Mouse (Mus musculus) CD8-positive naive resting alpha-beta T cell, adult 2 months (primary cell): ENCODE measurements around the gene Tmub2.

Source experiments
- DNase-seq, 2 experiments: peaks; one replicate each; pipeline ENCODE4 v3.0.0; 2022; ENCODE audit warnings: low read depth in 2 of 2, low spot score in 2 of 2

Gene Tmub2

DNA sequence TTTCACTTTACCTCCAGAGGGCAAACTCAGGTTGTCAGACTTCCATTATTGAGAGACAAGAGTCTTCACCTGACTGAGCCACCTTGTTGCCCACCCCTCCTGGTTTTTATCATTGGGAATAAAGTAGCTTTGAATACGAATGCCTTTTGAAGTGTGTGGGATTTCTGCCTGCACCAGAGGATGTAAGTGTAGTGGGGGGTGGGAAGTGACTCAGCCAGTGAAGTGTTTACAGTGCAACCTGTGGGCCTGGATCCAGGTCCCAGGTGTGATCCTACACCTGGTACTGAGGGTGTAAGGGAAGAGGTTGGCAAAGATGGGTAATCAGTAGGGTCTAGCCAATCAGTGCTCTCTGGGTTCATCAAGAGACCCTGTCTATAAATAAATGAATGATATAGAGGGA is 38.8 kb downstream of the Tmub2 start:
- no peak for DNase-seq

DNA sequence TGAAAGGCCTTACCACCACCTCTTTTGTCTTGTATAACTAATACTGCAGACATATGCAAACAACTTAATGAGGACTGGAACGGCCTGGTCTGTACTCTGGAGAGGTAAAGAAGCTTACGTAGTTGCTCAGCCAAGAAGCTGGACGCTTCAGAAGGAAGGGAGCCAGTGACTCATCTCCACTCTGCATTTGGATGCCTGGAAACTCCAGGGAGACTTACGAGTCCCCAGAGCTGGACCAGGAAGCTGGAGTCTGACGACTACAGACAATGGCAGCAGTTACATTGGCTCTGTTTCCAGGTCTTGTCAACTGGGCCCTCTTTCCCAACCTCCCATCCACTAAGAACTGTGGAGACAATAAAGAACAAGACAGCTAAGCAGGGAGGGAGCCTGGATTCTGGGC is 42.5 kb downstream of the Tmub2 start:
- no peak for DNase-seq

DNA sequence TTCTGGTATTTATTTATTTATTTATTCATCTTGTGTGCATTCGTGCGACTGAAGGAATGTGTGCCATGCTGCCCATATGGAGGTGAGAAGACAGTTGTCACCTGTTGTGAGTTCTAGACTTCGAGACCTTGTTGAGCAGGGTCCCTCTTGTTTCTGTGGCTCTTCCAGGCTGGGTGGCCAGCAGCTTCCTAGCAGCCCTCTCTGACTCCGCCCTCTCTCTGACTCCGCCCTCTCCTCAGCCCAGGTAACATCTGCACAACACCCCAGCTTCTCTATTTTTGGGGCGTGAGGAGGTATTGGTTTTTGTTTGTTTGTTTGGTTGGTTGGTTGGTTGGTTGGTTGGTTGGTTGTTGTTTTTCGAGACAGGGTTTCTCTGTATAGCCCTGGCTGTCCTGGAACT is 43.1 kb downstream of the Tmub2 start:
- DNase-seq = no peak

DNA sequence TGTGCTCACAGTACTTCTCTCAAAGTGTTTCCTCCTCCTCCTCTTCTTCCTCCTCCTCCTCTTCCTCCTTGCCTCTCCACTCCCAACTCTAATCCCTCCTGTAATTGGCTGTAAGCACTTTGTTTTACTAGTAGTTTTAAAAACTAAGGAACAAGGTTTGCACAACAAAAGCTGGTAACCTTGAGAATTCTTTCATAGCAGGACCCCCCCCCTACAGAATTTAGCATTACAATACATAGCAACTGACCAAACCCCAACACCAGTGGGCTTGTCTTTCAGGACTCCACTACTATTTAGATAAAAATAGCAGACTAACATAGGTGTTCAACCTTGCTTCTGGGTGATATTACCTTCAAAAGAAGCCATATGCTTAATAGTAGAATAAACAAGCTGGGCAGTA is 44.8 kb downstream of the Tmub2 start:
- DNase-seq = no peak

DNA sequence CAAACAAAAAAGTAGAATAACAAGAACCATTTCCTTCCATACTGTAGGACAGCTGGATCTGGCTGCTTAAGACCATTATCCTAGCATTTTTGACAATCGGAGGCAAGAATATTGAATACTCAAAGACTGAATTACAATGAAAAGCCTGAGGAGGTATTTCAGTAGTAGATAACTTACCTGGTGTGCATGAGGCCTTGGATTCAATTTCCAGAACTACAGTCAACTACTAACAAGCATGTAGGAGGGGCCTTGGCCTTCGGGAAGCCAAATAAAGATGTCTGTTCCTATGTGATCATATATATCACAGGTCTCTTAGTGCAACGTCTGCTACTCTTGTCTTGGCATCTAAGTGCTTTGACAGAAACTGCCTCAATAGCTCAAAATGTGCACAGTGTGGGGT is 45.3 kb downstream of the Tmub2 start:
- DNase-seq = no peak

DNA sequence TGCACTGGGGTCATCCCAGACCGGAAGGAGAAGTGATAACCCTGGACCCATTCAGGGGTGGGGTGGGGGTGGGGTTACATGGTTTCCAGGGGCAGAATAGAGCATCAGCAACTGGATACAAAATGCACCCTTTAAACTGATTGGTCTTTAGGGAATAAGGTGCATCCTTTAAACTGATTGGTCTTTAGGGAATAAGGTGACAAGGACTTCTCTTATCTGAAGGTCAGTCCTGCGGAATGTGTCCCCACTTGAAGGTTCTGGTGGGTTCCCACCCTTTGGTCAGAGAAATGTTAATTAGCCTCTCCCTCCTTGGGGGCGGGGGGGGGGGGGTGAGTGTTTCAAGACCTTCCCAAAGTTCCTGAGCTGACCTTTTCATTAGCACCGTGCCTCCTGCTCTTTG is 47.1 kb downstream of the Tmub2 start:
- DNase-seq = no peak

DNA sequence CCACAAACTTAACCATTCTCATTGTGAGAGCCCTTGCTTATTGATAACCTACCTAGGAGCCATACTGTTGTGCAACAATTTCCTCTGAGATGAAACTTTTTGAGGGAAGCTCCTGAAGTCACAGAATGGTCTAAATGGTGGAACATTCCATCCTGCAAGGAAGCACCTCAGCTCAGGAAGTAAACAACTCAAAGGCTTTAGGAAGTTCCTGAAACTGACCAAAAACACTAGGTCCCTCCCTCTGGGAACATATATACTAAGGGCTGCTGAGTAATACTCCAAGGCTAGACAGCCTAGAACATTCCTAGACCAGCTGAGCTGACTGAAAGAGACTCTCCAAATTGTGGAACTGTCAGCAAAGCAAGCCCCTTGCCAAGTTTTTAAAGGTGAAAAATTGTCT is 48.3 kb downstream of the Tmub2 start:
- DNase-seq = no peak

DNA sequence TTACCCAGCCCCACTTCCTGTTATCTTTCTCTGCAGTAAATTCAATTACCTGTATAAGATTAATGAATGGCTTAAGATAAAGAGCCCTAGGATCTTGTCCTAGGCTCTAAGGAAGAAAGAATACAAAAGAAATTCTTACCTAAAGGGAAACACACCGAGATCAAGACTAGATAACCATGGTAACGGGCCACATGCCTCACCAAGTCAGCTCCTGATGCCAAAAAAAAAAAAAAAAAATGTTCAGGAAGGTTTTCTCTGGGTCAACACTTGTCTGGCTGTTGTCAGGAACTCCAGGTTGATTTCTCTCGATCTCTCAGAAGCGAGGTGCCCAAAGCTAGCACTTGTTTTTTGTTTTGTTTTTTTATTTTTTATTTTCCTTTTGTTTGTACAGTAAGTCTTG is 49.3 kb downstream of the Tmub2 start:
- no peak for DNase-seq

DNA sequence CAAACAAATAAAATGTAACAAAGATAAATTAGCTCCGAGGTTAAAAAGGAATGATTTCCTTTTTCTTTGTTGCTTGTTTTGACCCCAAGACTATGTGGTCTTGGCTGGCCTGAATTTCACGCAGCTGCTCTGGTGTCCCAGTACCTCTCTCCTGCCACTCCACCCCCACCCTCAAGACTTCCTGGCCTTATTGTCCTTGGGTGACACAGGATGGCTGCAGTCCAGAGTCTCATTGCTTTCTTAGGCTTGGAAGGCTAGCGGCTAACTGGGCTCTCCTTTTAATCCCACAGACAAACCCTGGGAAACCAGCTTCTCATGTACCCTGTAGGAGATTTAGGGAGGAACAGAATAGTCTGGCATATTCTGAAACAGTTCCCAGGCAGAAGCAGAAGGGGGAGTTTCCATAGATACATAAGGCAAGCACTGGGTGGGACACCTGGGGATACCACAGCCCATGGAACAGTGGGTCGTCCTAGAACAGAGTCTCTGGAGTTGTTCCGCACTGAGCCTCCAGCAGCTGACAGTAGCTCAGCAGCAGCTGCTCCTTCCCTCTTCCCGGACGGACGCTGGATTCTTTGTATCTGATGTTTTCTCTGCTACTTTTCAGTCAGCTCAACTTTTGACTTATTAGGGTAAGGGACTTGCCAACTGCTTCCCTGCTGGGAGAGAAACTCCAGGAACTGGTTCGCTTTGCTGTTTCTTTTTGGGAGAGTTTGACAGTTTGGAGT is 50.4 kb downstream of the Tmub2 start:
- DNase-seq = no peak

DNA sequence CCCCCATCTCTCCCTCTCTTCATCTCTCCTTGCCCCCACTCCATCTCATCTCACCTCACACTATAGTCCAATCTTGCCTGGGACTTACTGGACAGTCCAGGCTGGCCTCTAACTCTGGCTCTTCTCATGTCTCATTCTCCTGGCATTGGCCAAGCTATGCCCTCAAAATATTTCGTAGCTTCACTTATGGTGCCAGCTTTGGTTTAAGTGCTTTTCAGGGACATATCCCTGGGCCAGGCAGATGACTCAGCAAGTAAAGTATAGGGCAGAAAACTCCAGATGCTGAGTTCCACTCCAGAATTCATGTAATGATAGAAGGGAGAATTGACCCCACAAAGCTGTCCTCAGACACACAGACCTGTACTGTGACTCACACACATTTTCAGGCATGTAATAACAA is 51.5 kb downstream of the Tmub2 start:
- DNase-seq = no peak

DNA sequence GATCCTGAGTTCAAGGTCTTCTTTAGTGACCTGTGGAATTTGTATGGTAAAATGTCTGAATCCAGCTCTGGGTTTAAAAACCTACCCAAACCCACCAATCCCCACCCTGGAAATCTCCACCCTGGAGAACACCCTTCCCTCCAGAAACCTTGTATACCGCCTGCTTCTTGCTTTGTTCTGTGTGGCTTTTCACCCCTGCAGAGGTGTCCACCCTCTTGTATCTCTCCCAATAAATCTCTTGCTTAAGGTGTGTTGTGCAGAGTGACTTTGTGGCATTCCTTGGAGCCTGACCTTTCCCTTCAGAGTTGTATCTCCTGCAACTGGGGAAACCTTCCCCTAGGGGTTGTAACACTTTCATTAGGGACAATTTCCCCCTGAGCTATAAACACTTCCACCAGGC is 53.2 kb downstream of the Tmub2 start:
- DNase-seq = no peak

DNA sequence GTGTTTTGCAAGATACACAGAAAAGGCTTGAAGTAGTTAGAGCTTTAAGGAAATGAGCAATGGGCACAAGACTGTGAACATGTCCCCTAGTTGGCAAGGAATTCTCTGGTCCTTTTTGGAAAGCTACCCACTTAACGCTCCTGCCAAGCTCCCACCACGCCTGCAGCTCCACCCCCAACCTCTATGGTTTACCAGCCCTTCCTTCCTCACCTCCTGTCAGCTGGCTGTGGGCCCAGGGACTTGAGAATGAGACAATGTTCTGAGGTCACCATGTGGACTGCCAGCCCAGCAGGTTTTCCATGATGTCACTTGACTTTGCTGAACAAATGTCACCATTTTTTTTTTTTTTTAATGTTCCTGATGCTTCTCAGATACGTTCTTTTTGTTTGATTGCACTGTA is 53.8 kb downstream of the Tmub2 start:
- no peak for DNase-seq
